Mouse (Mus musculus) liver, embryonic 16.5 days (tissue): ENCODE results near the gene Cpa2. TPM values are rescaled to one million over a fixed set of nuclear protein-coding genes. Genes with fewer than 3 reads are reported as not detected.

Experiments used
- ATAC-seq: fragments of 200-750 bp; cut with Nextera tagmentation; 2 replicates; pipeline ENCODE4 v1.8.0; 2017; ENCODE audit warnings: low read depth, mild to moderate bottlenecking, moderate number of reproducible peaks, moderate library complexity
- H3K27ac ChIP-seq: fragments of 300-500 bp; sonication (generic); 2 replicates; pipeline ENCODE4 v1.5.1; 2014; ENCODE audit warnings: mild to moderate bottlenecking, low read length
- H3K27me3 ChIP-seq: fragments of 300-500 bp; sonication (generic); 2 replicates; pipeline ENCODE4 v1.6.1; 2014; ENCODE audit warnings: low read depth, low read length, mixed read lengths; ENCODE audit not compliant: control insufficient read depth, insufficient read depth
- H3K36me3 ChIP-seq: fragments of 300-500 bp; sonication (generic); 2 replicates; pipeline ENCODE4 v1.6.1; 2014; ENCODE audit warnings: mild to moderate bottlenecking; ENCODE audit not compliant: control insufficient read depth, insufficient read depth
- H3K4me1 ChIP-seq: fragments of 300-500 bp; sonication (generic); 2 replicates; pipeline ENCODE4 v1.6.1; 2014; ENCODE audit warnings: low read depth, low read length, mixed read lengths; ENCODE audit not compliant: control insufficient read depth
- H3K4me2 ChIP-seq: fragments of 300-500 bp; sonication (generic); 2 replicates; pipeline ENCODE4 v1.6.1; 2014; ENCODE audit warnings: low read depth, low read length, mixed read lengths
- H3K4me3 ChIP-seq: fragments of 300-500 bp; sonication (generic); 2 replicates; pipeline ENCODE4 v1.5.1; 2014; ENCODE audit warnings: low read depth, mild to moderate bottlenecking, low read length
- H3K9ac ChIP-seq: fragments of 300-500 bp; sonication (generic); 2 replicates; pipeline ENCODE4 v1.6.1; 2014; ENCODE audit warnings: low read depth, low read length
- H3K9me3 ChIP-seq: fragments of 300-500 bp; sonication (generic); replicated peaks from 2 replicates; pipeline ENCODE4 v1.6.1; 2016; ENCODE audit warnings: low read length; ENCODE audit not compliant: control insufficient read depth
- WGBS: fragments of 180-500 bp; shearing (Covaris S2); extraction: QIAGEN DNeasy Blood & Tissue Kit; methylation state at CpG from one replicate; pipeline ENCODE4 v1.1.7; 2014; ENCODE audit not compliant: insufficient replicate concordance; 5-methylcytosine and 5-hydroxymethylcytosine counted together
- polyA plus RNA-seq: library from polyadenylated mRNA; unstranded; fragments of >200 nt; fragmentation: Nextera tagmentation; extraction: Ambion mirVana; gene quantifications from 2 replicates; pipeline ENCODE4 v1.2.1, GENCODE M21; 2015

Gene Cpa2
- polyA plus RNA-seq, 1 experiment from 2014 or later, result 9.1 TPM

- no peaks in the 10 kb centered on the region for H3K27me3 ChIP-seq
- 69% methylated on average over 10 of the region's 10 CpGs for WGBS
- no peak overlapping the region for H3K9ac ChIP-seq
- no peaks in the 10 kb centered on the region for H3K36me3 ChIP-seq
- no peak for ATAC-seq
- H3K9me3 ChIP-seq, result no peaks in the 10 kb centered on the region
- no peaks in the 10 kb centered on the region for H3K4me1 ChIP-seq
- no peak overlapping the region for H3K4me3 ChIP-seq
- H3K4me2 ChIP-seq, result no peak overlapping the region
- H3K27ac ChIP-seq, result no peak overlapping the region
These were observed 27.9 kb downstream of the Cpa2 start for GRCm38 (mm10) chr6:30569331-30569730.

GRCm38 (mm10) chr6:30570012-30570411 lies 28.6 kb downstream of the Cpa2 start:
- Histone ChIP-seq H3K4me3 (no peak overlapping the region), H3K4me1 (no peaks in the 10 kb centered on the region), H3K4me2 (no peak overlapping the region), H3K9ac (no peak overlapping the region), H3K36me3 (no peaks in the 10 kb centered on the region), H3K9me3 (no peaks in the 10 kb centered on the region), H3K27me3 (no peaks in the 10 kb centered on the region), H3K27ac (no peak overlapping the region)
- no peak for ATAC-seq
- 74% methylated on average over 5 of the region's 5 CpGs for WGBS

- H3K4me1 ChIP-seq, result no peaks in the 10 kb centered on the region
- WGBS, result 63% methylated on average over 20 of the region's 20 CpGs
- no peak for ATAC-seq
- H3K27ac ChIP-seq, result no peak overlapping the region
- no peak overlapping the region for H3K4me3 ChIP-seq
- H3K9me3 ChIP-seq, result no peaks in the 10 kb centered on the region
- H3K9ac ChIP-seq, result no peak overlapping the region
- H3K4me2 ChIP-seq, result no peak overlapping the region
- no peaks in the 10 kb centered on the region for H3K36me3 ChIP-seq
- H3K27me3 ChIP-seq, result no peaks in the 10 kb centered on the region
These were observed 31.3 kb downstream of the Cpa2 start for GRCm38 (mm10) chr6:30572456-30573311.

GRCm38 (mm10) chr6:30573380-30573779 lies 32.0 kb downstream of the Cpa2 start:
- no peaks in the 10 kb centered on the region for H3K27me3 ChIP-seq
- H3K27ac ChIP-seq, result no peak overlapping the region
- 61% methylated on average over 5 of the region's 5 CpGs for WGBS
- H3K4me3 ChIP-seq, result no peak overlapping the region
- H3K9me3 ChIP-seq, result no peaks in the 10 kb centered on the region
- no peaks in the 10 kb centered on the region for H3K36me3 ChIP-seq
- no peaks in the 10 kb centered on the region for H3K4me1 ChIP-seq
- H3K9ac ChIP-seq, result no peak overlapping the region
- no peak for ATAC-seq
- H3K4me2 ChIP-seq, result no peak overlapping the region

GRCm38 (mm10) chr6:30574945-30575344 lies 33.6 kb downstream of the Cpa2 start:
- Histone ChIP-seq H3K36me3 (no peaks in the 10 kb centered on the region), H3K9ac (no peak overlapping the region), H3K27ac (no peak overlapping the region), H3K4me1 (no peaks in the 10 kb centered on the region), H3K4me2 (no peak overlapping the region), H3K27me3 (no peaks in the 10 kb centered on the region), H3K4me3 (no peak overlapping the region), H3K9me3 (no peaks in the 10 kb centered on the region)
- ATAC-seq, result no peak
- WGBS, result 64% methylated on average over 1 of the region's 1 CpGs

GRCm38 (mm10) chr6:30576477-30577203 lies 35.3 kb downstream of the Cpa2 start:
- no peak overlapping the region for H3K27ac ChIP-seq
- H3K4me2 ChIP-seq, result no peak overlapping the region
- no peak overlapping the region for H3K9ac ChIP-seq
- WGBS, result 67% methylated on average over 17 of the region's 17 CpGs
- no peaks in the 10 kb centered on the region for H3K9me3 ChIP-seq
- no peaks in the 10 kb centered on the region for H3K27me3 ChIP-seq
- no peaks in the 10 kb centered on the region for H3K4me1 ChIP-seq
- H3K36me3 ChIP-seq, result no peaks in the 10 kb centered on the region
- no peak for ATAC-seq
- H3K4me3 ChIP-seq, result no peak overlapping the region

GRCm38 (mm10) chr6:30579961-30580840 lies 38.8 kb downstream of the Cpa2 start:
- H3K9me3 ChIP-seq, result no peaks in the 10 kb centered on the region
- 69% methylated on average over 17 of the region's 17 CpGs for WGBS
- H3K36me3 ChIP-seq, result no peaks in the 10 kb centered on the region
- no peaks in the 10 kb centered on the region for H3K4me1 ChIP-seq
- no peaks in the 10 kb centered on the region for H3K27me3 ChIP-seq
- no peak overlapping the region for H3K9ac ChIP-seq
- no peak overlapping the region for H3K27ac ChIP-seq
- no peak overlapping the region for H3K4me2 ChIP-seq
- no peak for ATAC-seq
- H3K4me3 ChIP-seq, result no peak overlapping the region

- no peaks in the 10 kb centered on the region for H3K4me1 ChIP-seq
- WGBS, result 71% methylated on average over 8 of the region's 8 CpGs
- no peak overlapping the region for H3K4me2 ChIP-seq
- H3K9me3 ChIP-seq, result no peaks in the 10 kb centered on the region
- no peak for ATAC-seq
- no peak overlapping the region for H3K27ac ChIP-seq
- H3K27me3 ChIP-seq, result no peaks in the 10 kb centered on the region
- no peaks in the 10 kb centered on the region for H3K36me3 ChIP-seq
- H3K9ac ChIP-seq, result no peak overlapping the region
- H3K4me3 ChIP-seq, result no peak overlapping the region
These were observed 39.4 kb downstream of the Cpa2 start for GRCm38 (mm10) chr6:30580841-30581176.
